Mouse (Mus musculus): Measurements from ENCODE around the gene Sdf2l1.

Gene Sdf2l1

DNA sequence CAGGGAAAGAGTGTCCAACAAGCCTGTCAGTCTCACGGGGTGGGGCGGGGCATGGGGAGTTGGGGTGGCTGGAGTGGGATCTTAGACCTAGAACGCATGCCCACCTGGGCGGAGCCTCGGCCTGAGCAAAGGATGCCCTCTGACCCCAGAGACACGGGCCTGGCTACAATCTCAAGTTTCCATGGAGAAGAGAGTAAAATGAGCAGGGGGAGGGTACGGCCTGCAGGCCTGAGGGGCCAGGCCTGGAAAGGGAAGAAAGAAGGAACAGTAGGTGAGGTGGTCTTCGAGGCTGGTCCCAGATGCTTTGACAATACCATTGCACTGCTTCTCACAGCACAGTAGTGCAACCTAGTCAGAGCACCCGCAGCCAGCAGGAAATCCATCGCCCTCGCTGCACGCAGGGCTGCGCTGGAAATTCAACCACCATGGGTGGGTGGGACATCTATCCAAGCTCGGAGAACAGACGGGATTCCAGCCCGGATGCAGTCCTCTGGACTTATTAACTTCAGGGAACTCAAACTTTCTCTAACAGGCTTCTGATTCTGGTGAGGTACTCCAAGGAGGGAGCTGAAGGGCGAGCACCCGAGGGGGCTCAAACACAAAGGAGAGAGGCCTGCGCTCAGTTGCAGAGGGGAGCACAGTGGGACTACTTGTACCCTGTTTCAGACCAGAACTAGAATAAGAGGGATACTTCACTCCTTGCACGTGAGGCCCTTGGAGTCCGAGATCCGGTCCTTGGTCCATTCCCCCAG is 7.9 kb downstream of the Sdf2l1 start:
- in situ Hi-C loops (cut with MboI, MseI): no loop called here

DNA sequence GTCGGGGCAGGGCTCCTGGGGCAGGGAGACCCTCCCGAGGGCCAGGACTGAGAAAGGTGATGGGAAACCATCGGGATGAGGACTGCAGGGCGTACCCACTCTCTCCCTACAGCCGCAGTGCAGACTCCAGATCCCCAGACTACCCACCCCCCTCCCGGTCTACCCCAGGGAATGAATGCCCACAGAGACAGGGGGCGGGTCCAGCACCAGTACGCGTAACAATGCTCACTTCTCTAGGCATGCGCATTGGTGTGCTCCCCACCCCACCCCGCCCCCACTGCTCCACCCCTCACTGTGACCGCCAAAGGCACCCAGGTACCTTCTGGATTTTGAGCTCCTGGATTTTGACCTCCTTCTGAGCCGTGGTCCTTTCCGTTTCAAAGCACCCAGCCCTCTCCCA is 10.6 kb downstream of the Sdf2l1 start:
- in situ Hi-C loops (cut with MboI, MseI): no loop called here

DNA sequence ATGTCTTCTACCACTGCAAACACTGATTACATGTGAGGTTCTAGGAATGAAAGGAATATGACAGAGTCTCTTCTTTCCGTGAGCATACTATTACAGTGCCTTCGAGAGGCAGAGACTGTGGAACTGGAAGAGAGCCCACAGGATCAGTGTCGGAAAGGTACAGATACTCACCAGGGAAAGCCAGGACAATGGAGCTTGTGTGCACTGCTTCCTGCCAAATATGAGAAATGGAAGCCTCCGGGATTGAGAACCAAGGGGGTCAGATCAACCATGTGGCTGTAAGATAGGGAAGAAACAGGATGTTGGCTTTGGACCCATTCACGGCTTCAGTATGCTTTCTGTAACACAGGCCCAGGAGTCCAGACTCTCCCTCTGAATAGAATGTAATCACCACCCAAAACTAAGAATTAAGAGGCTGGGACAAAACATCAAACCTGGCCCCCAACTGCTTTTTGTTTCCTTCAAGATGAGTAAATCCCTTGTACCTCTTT is 14.8 kb downstream of the Sdf2l1 start:
- in situ Hi-C loops (cut with MboI, MseI): no loop called here

DNA sequence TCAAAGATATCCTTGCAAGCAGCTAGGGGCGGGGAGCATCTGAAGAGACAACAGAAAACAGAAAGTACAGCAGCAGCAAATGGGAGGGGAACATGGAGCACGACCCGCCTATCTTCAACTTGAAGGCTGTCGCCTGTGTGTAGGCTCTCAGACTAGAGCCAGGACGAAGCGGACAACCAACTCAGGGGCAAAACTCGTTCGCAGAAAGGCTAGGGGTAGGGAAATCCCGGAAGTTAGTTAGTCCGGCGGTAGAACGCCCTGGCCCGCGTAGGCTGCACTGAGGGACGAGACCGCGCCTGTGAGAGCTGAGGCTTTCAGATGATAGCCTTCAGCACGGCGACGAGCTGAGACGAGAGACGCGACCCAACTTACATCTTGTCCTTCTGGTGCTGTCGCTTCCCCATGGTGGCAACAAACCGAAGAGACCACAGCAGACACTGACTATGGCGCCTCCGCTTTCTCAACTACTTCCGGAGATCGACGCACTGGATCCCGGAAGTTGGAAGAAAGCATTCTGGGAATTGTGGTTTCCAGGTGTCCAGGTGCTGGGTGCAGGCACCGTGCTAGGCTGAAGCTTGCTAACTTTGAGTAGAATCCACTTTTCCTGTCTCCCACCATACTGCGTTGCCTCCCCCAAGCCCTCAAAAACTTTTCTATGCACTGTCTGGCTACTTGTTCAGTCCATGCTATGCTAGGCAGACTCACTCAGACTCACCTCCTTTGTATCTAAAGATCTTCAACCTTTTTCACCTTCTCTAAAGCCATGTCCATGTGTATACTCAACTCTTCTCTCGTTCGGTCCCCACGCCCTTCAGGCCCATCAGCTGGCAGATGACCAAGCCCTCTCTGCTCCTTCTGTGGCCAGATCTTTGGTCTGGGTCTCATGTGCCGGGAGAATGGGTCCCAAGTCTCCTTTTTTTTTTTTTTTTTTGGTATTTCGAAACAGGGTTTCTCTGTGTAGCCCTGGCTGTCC is 21.1 kb downstream of the Sdf2l1 start, which contains the start of gene Ppil2:
Ppil2 (minus strand) TSS at position 487 of the 973 bp plus-strand sequence.
- in situ Hi-C loops (cut with MboI, MseI): no loop called here

DNA sequence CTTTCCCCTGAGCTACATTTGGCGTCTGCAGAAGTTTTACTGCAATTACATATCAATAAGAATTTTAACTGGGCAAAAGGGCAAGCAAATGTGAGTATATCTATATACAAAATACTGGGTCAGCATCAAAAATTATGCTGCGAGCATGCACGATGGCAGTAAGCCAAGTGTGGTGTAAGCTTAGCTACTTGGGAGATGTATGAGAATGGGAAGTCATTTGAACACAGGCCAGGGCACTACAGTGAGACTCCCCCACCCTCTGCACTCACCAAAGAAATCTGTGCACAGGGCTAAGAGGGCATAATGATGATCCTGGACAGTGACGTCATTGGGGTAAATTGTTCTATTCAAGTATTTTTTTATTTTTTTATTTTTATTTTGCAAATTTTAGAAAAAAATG is 27.6 kb downstream of the Sdf2l1 start:
- in situ Hi-C loops (cut with MboI, MseI): no loop called here

DNA sequence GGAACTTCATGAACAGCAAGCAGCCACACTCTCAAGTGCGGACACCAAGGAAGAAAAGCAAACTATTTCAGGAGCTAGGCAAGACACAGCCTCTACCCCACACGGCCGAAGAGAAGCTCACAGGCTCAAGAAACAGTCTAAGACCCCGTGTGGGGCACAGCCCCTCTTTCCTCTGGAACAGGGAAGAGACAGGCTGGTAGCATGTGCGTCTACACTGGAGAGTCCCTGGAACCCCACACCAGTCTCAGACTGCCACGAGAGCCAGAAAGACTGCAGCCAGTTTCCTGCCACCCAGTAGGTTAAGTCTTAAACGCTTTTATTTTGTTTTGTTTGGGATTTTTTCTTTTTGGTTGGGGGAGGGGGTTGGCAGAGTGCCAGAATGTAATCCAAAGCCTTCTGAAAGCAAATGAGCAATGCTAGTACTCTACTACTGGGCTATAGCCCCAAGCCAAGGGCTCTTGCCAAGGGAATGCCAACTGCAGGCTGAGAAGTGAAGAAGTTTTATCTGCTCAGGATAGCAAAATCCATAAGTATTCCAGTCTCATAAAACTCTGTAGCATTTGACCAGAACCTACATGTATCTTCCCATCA is 29.5 kb downstream of the Sdf2l1 start:
- in situ Hi-C loops (cut with MboI, MseI): no loop called here

DNA sequence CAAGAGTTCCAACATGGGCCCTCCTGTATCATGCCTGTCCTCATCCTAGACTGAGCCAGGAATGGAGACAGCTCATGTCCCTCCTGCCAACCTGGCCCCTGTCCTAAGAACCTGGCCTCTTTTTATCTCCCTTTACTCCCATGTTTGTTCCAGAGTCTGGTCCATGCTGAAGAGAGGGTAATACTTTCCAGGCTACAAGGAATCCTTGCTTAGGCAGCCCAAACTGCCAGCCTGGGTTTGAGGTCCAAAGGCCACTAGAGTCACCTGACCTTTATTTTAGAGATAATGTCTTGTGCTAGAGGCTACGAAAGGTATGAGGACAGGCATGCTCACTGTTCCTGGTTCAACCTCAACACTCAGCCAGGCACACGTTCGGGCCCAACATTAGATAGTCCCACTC is 35.2 kb downstream of the Sdf2l1 start:
- in situ Hi-C loops (cut with MboI, MseI): no loop called here

DNA sequence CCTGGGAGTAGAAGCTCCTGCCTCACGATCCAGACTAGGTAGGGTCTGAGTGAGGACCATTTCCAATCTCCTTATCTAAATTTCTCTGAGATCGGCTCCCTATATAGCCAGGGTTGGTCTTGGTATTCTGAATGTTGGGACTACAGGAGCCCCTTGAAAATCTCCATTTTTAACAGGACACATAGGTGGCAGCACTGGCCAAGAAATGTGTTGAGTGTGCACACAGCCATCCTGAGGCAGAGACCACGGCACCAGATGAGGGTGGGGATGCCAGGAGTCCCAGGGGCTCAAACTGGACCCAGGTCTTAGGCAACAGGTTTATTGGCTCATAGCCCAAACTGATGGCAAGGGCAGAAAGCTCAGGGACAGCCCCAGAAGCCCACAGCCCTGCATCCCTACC is 43.8 kb downstream of the Sdf2l1 start:
- in situ Hi-C loops (cut with MboI, MseI): no loop called here

DNA sequence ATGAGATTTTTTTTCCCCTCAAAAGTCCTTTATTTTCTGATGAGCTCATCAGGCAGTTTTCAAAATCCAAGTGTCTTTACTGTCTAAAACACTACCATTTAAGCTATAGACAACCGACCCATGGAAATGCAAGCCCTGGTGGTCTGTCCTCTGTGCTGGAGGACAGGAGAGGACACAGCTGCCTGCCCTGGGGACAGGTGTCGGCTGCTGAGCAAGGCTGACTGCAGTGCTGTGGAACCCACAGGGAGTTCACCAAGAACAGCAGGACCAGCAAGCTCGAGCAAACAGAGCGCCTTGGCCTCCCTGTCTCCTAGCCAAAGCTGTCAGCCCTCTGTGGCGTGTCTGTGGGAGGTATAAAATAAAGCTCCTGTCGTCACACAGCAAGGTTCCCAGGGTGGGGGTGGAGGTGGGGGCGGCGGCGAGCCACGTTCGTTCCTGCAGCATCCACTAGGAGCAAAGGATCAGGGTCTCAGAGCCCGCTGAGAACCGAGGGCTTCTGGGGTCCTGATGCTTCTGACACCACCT is 45.5 kb downstream of the Sdf2l1 start:
- in situ Hi-C loops (cut with MboI, MseI): no loop called here

DNA sequence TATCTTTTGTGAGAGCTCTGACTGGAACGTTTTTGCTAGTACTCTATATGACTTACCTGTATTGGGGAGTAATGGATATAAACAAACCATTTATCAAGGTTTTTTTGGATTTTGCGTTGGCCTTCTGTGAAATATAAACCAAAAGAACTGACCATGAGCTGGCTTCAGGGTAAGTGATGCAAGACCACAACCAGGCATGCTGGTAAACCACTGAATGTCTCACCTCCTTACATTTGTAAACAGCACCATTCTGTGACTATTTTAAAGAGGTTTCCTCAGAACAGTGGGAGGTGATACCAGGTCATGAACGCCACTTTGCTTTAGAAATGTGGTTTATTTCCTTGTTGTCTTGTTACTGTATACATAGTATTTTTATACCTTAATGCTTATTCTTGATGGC is 45.9 kb downstream of the Sdf2l1 start:
- in situ Hi-C loops (cut with MboI, MseI): no loop called here

DNA sequence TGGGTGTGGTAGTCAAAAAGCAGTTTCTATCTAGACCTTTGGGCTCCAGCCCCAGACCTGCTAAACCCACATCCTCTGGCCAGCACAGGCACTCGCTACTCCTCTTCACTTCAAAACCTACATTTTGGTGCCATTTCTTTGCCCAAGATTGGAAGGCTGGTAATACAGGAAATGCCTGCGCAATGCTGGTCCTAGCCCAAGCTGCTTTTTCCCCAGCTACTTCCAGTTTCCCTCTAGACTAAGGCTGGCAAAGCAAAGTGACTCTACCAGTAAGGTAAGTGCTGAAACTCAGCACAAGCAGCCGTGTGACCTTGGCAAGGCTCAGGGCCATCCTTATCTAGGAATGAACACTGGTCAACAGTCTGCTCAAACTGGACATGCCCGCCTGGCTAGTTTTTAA is 46.5 kb downstream of the Sdf2l1 start:
- in situ Hi-C loops (cut with MboI, MseI): no loop called here

DNA sequence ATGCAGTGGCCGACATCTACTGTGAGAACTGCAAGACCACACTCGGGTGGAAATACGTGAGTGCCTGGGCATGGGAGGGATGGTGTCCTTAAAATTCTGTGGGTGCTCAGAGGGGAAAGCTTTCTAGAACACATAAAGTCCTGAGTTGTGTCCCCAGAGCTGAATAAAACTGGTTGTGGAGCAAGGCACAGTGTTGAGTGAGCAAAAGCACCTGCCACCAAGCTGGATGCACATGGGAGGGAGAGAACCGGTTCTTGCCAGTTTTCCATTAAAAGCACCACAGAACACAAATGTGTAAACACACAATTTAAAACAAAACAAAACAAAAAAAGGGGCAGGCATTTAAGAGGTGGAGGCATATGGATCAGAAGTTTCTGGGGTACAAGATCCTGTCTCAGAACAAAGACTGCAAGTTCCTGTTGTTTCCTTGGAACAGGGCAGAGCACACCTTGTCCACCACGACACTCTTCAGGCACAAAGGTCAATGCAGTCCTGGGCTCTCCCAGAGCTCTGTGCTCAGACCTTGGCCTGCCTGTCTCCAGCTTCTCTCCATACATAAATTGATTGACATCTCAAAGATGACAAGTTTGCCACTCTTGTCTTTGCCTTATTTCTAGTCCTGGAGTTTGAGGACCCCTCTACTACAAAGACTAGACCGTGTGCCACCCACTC is 49.9 kb downstream of the Sdf2l1 start:
- in situ Hi-C loops (cut with MboI, MseI): no loop called here
